Mouse (Mus musculus): Measurements from ENCODE around the gene Kpna7.

GRCm38 (mm10) chr5:144942431-144942830 is 141.4 kb downstream of the Kpna7 start:
- TF ChIP-seq EP300 (IDR thresholded peaks at IDR 0.05; ENCODE audit: insufficient read depth, low read depth, low read length), result no peak
- TF ChIP-seq CTCF (IDR thresholded peaks at IDR 0.05; ENCODE audit: low read depth, low read length), result no peak
- no peak for TF ChIP-seq POLR2A (IDR thresholded peaks at IDR 0.05; ENCODE audit: insufficient read depth, low read length)
